Mouse (Mus musculus): Measurements from ENCODE around the gene Riiad1. TPM values are rescaled to one million over a fixed set of nuclear protein-coding genes. Genes with fewer than 3 reads are reported as not detected.
A peak's percentile ranks its signal among the peaks of the same experiment; 100 is the strongest.

The Riiad1 gene
- polyA plus RNA-seq, 1 experiment from 2014 or later = 19.2 TPM

DNA sequence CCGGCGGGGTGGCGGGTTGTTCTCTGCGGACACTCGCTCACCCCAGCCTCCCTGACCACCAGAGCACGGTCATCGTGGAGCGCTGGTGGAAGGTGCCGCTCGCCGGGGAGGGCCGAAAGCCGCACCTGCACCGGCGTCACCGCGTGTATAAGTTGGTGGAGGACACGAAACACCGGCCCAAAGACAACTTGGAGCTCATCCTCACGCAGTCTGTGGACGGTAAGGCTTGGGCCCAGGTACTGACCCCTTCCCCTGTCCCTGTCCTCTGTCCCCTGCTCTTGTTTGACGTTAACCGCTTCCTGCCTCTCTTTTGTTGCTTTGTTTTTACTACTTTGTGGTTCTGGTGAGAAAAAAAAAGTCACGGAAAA is 36.6 kb downstream of the Riiad1 start, which contains the start of gene Oaz3:
Gene Oaz3 (minus strand): TSS at position 319 of the 368 bp plus-strand sequence.
- Histone ChIP-seq H3K4me3 (ENCODE audit: low read depth, low read length) (peak within 1 kb of the TSS; percentile 94), H3K4me1 (ENCODE audit: control insufficient read depth, insufficient read depth, low read length) (peaks cover 2% of the 10 kb centered on the region; the same call in 1 of the 2 replicates), H3K27ac (ENCODE audit: low read depth, low read length) (0 out of 2 replicates have a peak within 1 kb of the TSS, but pooled peaks have one; percentile 27), H3K9me3 (replicated peaks; ENCODE audit: control insufficient read depth, low read length) (no peaks in the 10 kb centered on the region), H3K36me3 (ENCODE audit: control insufficient read depth, insufficient read depth, low read length) (peaks cover 41% of the 10 kb centered on the region), H3K4me2 (ENCODE audit: low read length) (peak within 1 kb of the TSS; percentile 91), H3K27me3 (replicated peaks; ENCODE audit: control insufficient read depth, insufficient read depth, low read length) (no peaks in the 10 kb centered on the region), H3K9ac (ENCODE audit: low read length) (peak within 1 kb of the TSS; percentile 88)
- DNase-seq (ENCODE audit: low spot score) (no peak), ATAC-seq (no peak)
- WGBS = under 1% methylated on average over 24 of the region's 24 CpGs

DNA sequence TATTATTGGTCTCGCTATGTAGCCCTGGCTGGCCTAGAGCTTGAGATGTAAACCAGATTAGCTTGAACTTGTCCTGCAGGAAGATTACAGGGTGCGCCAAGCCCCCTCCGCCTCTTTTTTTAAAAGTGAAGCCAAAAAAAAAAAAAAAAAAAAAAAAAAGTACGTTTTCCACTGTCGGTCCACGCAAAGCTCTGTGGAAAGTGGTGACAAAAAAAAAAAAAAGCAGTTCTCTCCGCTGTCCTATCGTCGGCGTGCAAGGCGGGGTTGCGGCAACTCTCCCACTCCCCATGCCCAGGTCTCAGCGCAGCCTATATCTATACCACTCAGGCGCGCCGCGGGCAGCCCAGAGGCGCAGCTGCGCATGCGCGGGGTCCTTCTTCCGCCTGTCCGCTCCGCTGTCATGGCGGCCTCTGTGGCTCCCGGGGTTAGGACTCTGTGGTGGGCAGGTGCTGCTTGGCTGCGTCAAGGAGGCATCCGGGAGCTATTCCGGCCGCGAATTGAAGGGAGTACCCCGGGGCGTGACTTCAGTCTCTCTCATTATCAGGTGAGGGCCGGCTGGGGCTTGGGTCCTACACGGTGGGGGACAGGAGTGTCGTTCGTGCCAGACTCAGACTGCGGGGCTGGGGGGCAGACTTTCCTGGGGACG is 37.1 kb downstream of the Riiad1 start, which contains the start of gene Mrpl9:
Gene Mrpl9 (plus strand): TSS at position 368 of the 646 bp plus-strand sequence.
- H3K36me3 ChIP-seq (ENCODE audit: control insufficient read depth, insufficient read depth, low read length) = peaks cover 36% of the 10 kb centered on the region
- peak; percentile 97 for DNase-seq (ENCODE audit: low spot score)
- under 1% methylated on average over 39 of the region's 39 CpGs for WGBS

GRCm38 (mm10) chr3:94441182-94441581 is 39.0 kb downstream of the Riiad1 start:
- no peak overlapping the region for H3K9ac ChIP-seq (ENCODE audit: low read length)
- peaks cover 17% of the 10 kb centered on the region for H3K36me3 ChIP-seq (ENCODE audit: control insufficient read depth, insufficient read depth, low read length)
- ATAC-seq (no peak), DNase-seq (ENCODE audit: low spot score) (peak; percentile 23)
- WGBS = 42% methylated on average over 3 of the region's 3 CpGs
- peaks cover 2% of the 10 kb centered on the region; the same call in 1 of the 2 replicates for H3K4me1 ChIP-seq (ENCODE audit: control insufficient read depth, insufficient read depth, low read length)
- no peak overlapping the region for H3K4me3 ChIP-seq (ENCODE audit: low read depth, low read length)
- H3K27me3 ChIP-seq (replicated peaks; ENCODE audit: control insufficient read depth, insufficient read depth, low read length) = no peaks in the 10 kb centered on the region
- no peaks in the 10 kb centered on the region for H3K9me3 ChIP-seq (replicated peaks; ENCODE audit: control insufficient read depth, low read length)
- no peak overlapping the region for H3K4me2 ChIP-seq (ENCODE audit: low read length)
- H3K27ac ChIP-seq (ENCODE audit: low read depth, low read length) = no peak overlapping the region

More for the DNA sequence above, 37.1 kb downstream of the Riiad1 start, which contains the start of gene Mrpl9:
- Histone ChIP-seq H3K27me3 (replicated peaks; ENCODE audit: control insufficient read depth, insufficient read depth, low read length) (no peaks in the 10 kb centered on the region), H3K4me1 (ENCODE audit: control insufficient read depth, insufficient read depth, low read length) (peaks cover 2% of the 10 kb centered on the region; the same call in 1 of the 2 replicates), H3K9ac (ENCODE audit: low read length) (peak within 1 kb of the TSS; percentile 88), H3K4me3 (ENCODE audit: low read depth, low read length) (peak within 1 kb of the TSS; percentile 94), H3K9me3 (replicated peaks; ENCODE audit: control insufficient read depth, low read length) (no peaks in the 10 kb centered on the region), H3K27ac (ENCODE audit: low read depth, low read length) (0 out of 2 replicates have a peak within 1 kb of the TSS, but pooled peaks have one; percentile 27), H3K4me2 (ENCODE audit: low read length) (peak within 1 kb of the TSS; percentile 91)
- ATAC-seq = peak; percentile 98

GRCm38 (mm10) chr3:94436420-94436819 is 43.7 kb downstream of the Riiad1 start:
- Histone ChIP-seq H3K4me1 (ENCODE audit: control insufficient read depth, insufficient read depth, low read length) (no peaks in the 10 kb centered on the region), H3K27me3 (replicated peaks; ENCODE audit: control insufficient read depth, insufficient read depth, low read length) (no peaks in the 10 kb centered on the region), H3K9me3 (replicated peaks; ENCODE audit: control insufficient read depth, low read length) (no peaks in the 10 kb centered on the region), H3K4me2 (ENCODE audit: low read length) (no peak overlapping the region), H3K4me3 (ENCODE audit: low read depth, low read length) (no peak overlapping the region), H3K27ac (ENCODE audit: low read depth, low read length) (no peak overlapping the region), H3K9ac (ENCODE audit: low read length) (no peak overlapping the region), H3K36me3 (ENCODE audit: control insufficient read depth, insufficient read depth, low read length) (no peaks in the 10 kb centered on the region)
- ATAC-seq (no peak), DNase-seq (ENCODE audit: low spot score) (no peak)
- WGBS = 86% methylated on average over 9 of the region's 9 CpGs

DNA sequence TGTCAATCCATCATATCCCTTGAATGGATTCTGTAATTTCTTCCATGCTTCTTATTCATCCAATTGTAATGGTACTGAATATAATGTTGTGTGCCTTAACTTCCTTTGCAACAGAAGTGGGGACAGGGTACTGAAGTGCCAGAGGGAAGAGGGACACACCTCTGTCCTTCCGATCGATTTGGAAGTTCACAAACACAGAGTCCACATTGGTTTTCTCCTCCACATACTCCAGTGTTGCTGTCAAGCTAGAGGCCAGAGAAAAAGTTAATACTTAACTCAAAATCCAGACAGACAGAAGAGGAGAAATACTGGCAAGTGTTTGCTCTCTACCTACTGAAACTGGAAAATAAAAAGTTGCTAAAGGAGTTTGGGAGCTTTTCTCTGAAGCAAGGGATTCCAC is 45.8 kb downstream of the Riiad1 start:
- Histone ChIP-seq H3K27me3 (replicated peaks; ENCODE audit: control insufficient read depth, insufficient read depth, low read length) (no peaks in the 10 kb centered on the region), H3K4me1 (ENCODE audit: control insufficient read depth, insufficient read depth, low read length) (no peaks in the 10 kb centered on the region), H3K36me3 (ENCODE audit: control insufficient read depth, insufficient read depth, low read length) (peaks cover 19% of the 10 kb centered on the region), H3K9me3 (replicated peaks; ENCODE audit: control insufficient read depth, low read length) (no peaks in the 10 kb centered on the region), H3K27ac (ENCODE audit: low read depth, low read length) (no peak overlapping the region), H3K9ac (ENCODE audit: low read length) (no peak overlapping the region), H3K4me2 (ENCODE audit: low read length) (no peak overlapping the region), H3K4me3 (ENCODE audit: low read depth, low read length) (no peak overlapping the region)
- WGBS = 94% methylated on average over 2 of the region's 2 CpGs
- ATAC-seq = no peak
- DNase-seq (ENCODE audit: low spot score) = no peak

- no peak overlapping the region for H3K27ac ChIP-seq (ENCODE audit: low read depth, low read length)
- H3K4me3 ChIP-seq (ENCODE audit: low read depth, low read length) = no peak overlapping the region
- no peaks in the 10 kb centered on the region for H3K4me1 ChIP-seq (ENCODE audit: control insufficient read depth, insufficient read depth, low read length)
- H3K4me2 ChIP-seq (ENCODE audit: low read length) = no peak overlapping the region
- WGBS = 89% methylated on average over 2 of the region's 2 CpGs
- no peaks in the 10 kb centered on the region for H3K9me3 ChIP-seq (replicated peaks; ENCODE audit: control insufficient read depth, low read length)
- no peaks in the 10 kb centered on the region for H3K27me3 ChIP-seq (replicated peaks; ENCODE audit: control insufficient read depth, insufficient read depth, low read length)
- peaks cover 47% of the 10 kb centered on the region for H3K36me3 ChIP-seq (ENCODE audit: control insufficient read depth, insufficient read depth, low read length)
- DNase-seq (ENCODE audit: low spot score) = no peak
- no peak for ATAC-seq
- H3K9ac ChIP-seq (ENCODE audit: low read length) = no peak overlapping the region
Observed at GRCm38 (mm10) chr3:94430980-94431379, 49.2 kb downstream of the Riiad1 start.

Other genes with a start within 250 kb of the Riiad1 start
- gene Gm4778, start 216.3 kb downstream of the Riiad1 start, polyA plus RNA-seq (2014; fragmentation: Nextera tagmentation; extraction: Ambion mirVana) = not detected in 2 replicates
- 38.6 and 38.8 TPM in 2 replicates for gene Them4, start 170.3 kb downstream of the Riiad1 start, polyA plus RNA-seq (2014; fragmentation: Nextera tagmentation; extraction: Ambion mirVana)
- gene Them5, start 138.2 kb downstream of the Riiad1 start, polyA plus RNA-seq (2014; fragmentation: Nextera tagmentation; extraction: Ambion mirVana) = 0.80 and 0.86 TPM in 2 replicates
- 1.5 TPM in 2 replicates for gene C2cd4d, start 117.9 kb downstream of the Riiad1 start, polyA plus RNA-seq (2014; fragmentation: Nextera tagmentation; extraction: Ambion mirVana)
- 1.0 and 1.4 TPM in 2 replicates for gene Rorc, start 107.5 kb downstream of the Riiad1 start, polyA plus RNA-seq (2014; fragmentation: Nextera tagmentation; extraction: Ambion mirVana)
- 0.33 and 0.42 TPM in 2 replicates for gene Lingo4, start 81.8 kb downstream of the Riiad1 start, polyA plus RNA-seq (2014; fragmentation: Nextera tagmentation; extraction: Ambion mirVana)
- gene Tdrkh, start 67.1 kb downstream of the Riiad1 start, polyA plus RNA-seq (2014; fragmentation: Nextera tagmentation; extraction: Ambion mirVana) = 59.8 and 61.9 TPM in 2 replicates
- 57.2 and 58.6 TPM in 2 replicates for gene Mrpl9, start 37.0 kb downstream of the Riiad1 start, polyA plus RNA-seq (2014; fragmentation: Nextera tagmentation; extraction: Ambion mirVana)
- gene Oaz3, start 36.4 kb downstream of the Riiad1 start, polyA plus RNA-seq (2014; fragmentation: Nextera tagmentation; extraction: Ambion mirVana) = 0.38 and 0.78 TPM in 2 replicates
- gene Celf3, start 2.0 kb downstream of the Riiad1 start, polyA plus RNA-seq (2014; fragmentation: Nextera tagmentation; extraction: Ambion mirVana) = 301 and 306 TPM in 2 replicates
- gene Snx27, start 102.4 kb upstream of the Riiad1 start, polyA plus RNA-seq (2014; fragmentation: Nextera tagmentation; extraction: Ambion mirVana) = 42.8 and 45.3 TPM in 2 replicates
- not detected in 2 replicates for gene Gm10972, start 162.8 kb upstream of the Riiad1 start, polyA plus RNA-seq (2014; fragmentation: Nextera tagmentation; extraction: Ambion mirVana)
- gene Tuft1, start 178.5 kb upstream of the Riiad1 start, polyA plus RNA-seq (2014; fragmentation: Nextera tagmentation; extraction: Ambion mirVana) = 4.6 and 4.8 TPM in 2 replicates
- 0.67 TPM in 1 of 2 replicates, not detected in the other for gene Selenbp2, start 213.2 kb upstream of the Riiad1 start, polyA plus RNA-seq (2014; fragmentation: Nextera tagmentation; extraction: Ambion mirVana)

Data from forebrain, embryonic 14.5 days (tissue).